Mouse (Mus musculus): ENCODE measurements around the gene Smco4.
"Not testable (repeated sequence)": the region's sequence is repeated elsewhere in the genome, so short reads cannot be mapped to it uniquely, and the experiment has no call there.

The Smco4 gene

GRCm38 (mm10) chr9:15541735-15542354 is 48.6 kb downstream of the Smco4 start:
- no peak for DNase-seq (ENCODE audit: low spot score)

- DNase-seq (ENCODE audit: low spot score) = no peak
Observed at GRCm38 (mm10) chr9:15550461-15550961, 57.3 kb downstream of the Smco4 start.

- not testable (repeated sequence) for DNase-seq (ENCODE audit: low spot score)
Observed at GRCm38 (mm10) chr9:15551073-15551472, 57.8 kb downstream of the Smco4 start.

- DNase-seq (ENCODE audit: low spot score) = no peak
Observed at GRCm38 (mm10) chr9:15551933-15552851, 59.0 kb downstream of the Smco4 start.

- no peak for DNase-seq (ENCODE audit: low spot score)
Observed at GRCm38 (mm10) chr9:15553322-15553721, 60.1 kb downstream of the Smco4 start.

GRCm38 (mm10) chr9:15560451-15560850 is 67.2 kb downstream of the Smco4 start:
- no peak for DNase-seq (ENCODE audit: low spot score)

- DNase-seq (ENCODE audit: low spot score) = no peak
Observed at GRCm38 (mm10) chr9:15562353-15562752, 69.1 kb downstream of the Smco4 start.

- no peak for DNase-seq (ENCODE audit: low spot score)
Observed at GRCm38 (mm10) chr9:15574750-15575454, 81.7 kb downstream of the Smco4 start.

GRCm38 (mm10) chr9:15578427-15578826 is 85.2 kb downstream of the Smco4 start:
- no peak for DNase-seq (ENCODE audit: low spot score)

GRCm38 (mm10) chr9:15578946-15579345 is 85.7 kb downstream of the Smco4 start:
- DNase-seq (ENCODE audit: low spot score) = no peak

- no peak for DNase-seq (ENCODE audit: low spot score)
Observed at GRCm38 (mm10) chr9:15580176-15580575, 86.9 kb downstream of the Smco4 start.

- no peak for DNase-seq (ENCODE audit: low spot score)
Observed at GRCm38 (mm10) chr9:15582026-15582425, 88.8 kb downstream of the Smco4 start.

- no peak for DNase-seq (ENCODE audit: low spot score)
Observed at GRCm38 (mm10) chr9:15584209-15584608, 91.0 kb downstream of the Smco4 start.

- DNase-seq (ENCODE audit: low spot score) = no peak
Observed at GRCm38 (mm10) chr9:15585956-15586355, 92.7 kb downstream of the Smco4 start.

- DNase-seq (ENCODE audit: low spot score) = no peak
Observed at GRCm38 (mm10) chr9:15587157-15587854, 94.1 kb downstream of the Smco4 start.

- no peak for DNase-seq (ENCODE audit: low spot score)
Observed at GRCm38 (mm10) chr9:15594148-15594547, 100.9 kb downstream of the Smco4 start.

All from urinary bladder, postnatal 10 days (tissue).